Mouse (Mus musculus) hindbrain, embryonic 14.5 days (tissue): ENCODE data around the gene Frs3. TPM values are rescaled to one million over a fixed set of nuclear protein-coding genes. Genes with fewer than 3 reads are reported as not detected.

Experiments
- ATAC-seq: fragments of 200-750 bp; cut with Nextera tagmentation; 2 replicates; pipeline ENCODE4 v1.8.0; 2017; ENCODE audit warnings: moderate number of reproducible peaks, mild to moderate bottlenecking, moderate TSS enrichment, moderate library complexity; ENCODE audit not compliant: low FRiP score
- DNase-seq: peaks from one replicate; pipeline ENCODE4 v3.0.0-alpha.2; 2015; ENCODE audit warnings: low spot score
- H3K27ac ChIP-seq: fragments of 300-500 bp; sonication (generic); 2 replicates; pipeline ENCODE4 v1.5.1; 2014; ENCODE audit warnings: mild to moderate bottlenecking, moderate library complexity
- H3K27me3 ChIP-seq: fragments of 300-500 bp; sonication (generic); 2 replicates; pipeline ENCODE4 v1.6.1; 2014; ENCODE audit warnings: mild to moderate bottlenecking, low read length, mixed read lengths; ENCODE audit not compliant: control insufficient read depth, insufficient read depth
- H3K36me3 ChIP-seq: fragments of 300-500 bp; sonication (generic); replicated peaks from 2 replicates; pipeline ENCODE4 v1.6.1; 2014; ENCODE audit not compliant: control insufficient read depth, insufficient read depth
- H3K4me1 ChIP-seq: fragments of 300-500 bp; sonication (generic); replicated peaks from 2 replicates; pipeline ENCODE4 v1.6.1; 2014; ENCODE audit warnings: antibody characterized with exemption, low read length, mixed read lengths; ENCODE audit not compliant: control insufficient read depth, insufficient read depth
- H3K4me2 ChIP-seq: fragments of 300-500 bp; sonication (generic); replicated peaks from 2 replicates; pipeline ENCODE4 v1.6.1; 2014; ENCODE audit warnings: mild to moderate bottlenecking, moderate library complexity
- H3K4me3 ChIP-seq: fragments of 300-500 bp; sonication (generic); replicated peaks from 2 replicates; pipeline ENCODE4 v1.5.1; 2014; ENCODE audit warnings: mild to moderate bottlenecking, low read length
- H3K9ac ChIP-seq: fragments of 300-500 bp; sonication (generic); 2 replicates; pipeline ENCODE4 v1.6.1; 2014
- H3K9me3 ChIP-seq: fragments of 300-500 bp; sonication (generic); 2 replicates; pipeline ENCODE4 v1.6.1; 2016; ENCODE audit warnings: low read length; ENCODE audit not compliant: control insufficient read depth
- WGBS: fragments of 180-500 bp; shearing (Covaris S2); extraction: QIAGEN DNeasy Blood & Tissue Kit; methylation state at CpG from one replicate; pipeline ENCODE4 v1.1.7; 2014; 5-methylcytosine and 5-hydroxymethylcytosine counted together
- polyA plus RNA-seq: library from polyadenylated mRNA; unstranded; fragments of >200 nt; fragmentation: Nextera tagmentation; extraction: Ambion mirVana; gene quantifications from 2 replicates; pipeline ENCODE4 v1.2.1, GENCODE M21; 2014

Frs3 gene
- polyA plus RNA-seq, 1 experiment from 2014 or later, result 44.4 TPM

DNA sequence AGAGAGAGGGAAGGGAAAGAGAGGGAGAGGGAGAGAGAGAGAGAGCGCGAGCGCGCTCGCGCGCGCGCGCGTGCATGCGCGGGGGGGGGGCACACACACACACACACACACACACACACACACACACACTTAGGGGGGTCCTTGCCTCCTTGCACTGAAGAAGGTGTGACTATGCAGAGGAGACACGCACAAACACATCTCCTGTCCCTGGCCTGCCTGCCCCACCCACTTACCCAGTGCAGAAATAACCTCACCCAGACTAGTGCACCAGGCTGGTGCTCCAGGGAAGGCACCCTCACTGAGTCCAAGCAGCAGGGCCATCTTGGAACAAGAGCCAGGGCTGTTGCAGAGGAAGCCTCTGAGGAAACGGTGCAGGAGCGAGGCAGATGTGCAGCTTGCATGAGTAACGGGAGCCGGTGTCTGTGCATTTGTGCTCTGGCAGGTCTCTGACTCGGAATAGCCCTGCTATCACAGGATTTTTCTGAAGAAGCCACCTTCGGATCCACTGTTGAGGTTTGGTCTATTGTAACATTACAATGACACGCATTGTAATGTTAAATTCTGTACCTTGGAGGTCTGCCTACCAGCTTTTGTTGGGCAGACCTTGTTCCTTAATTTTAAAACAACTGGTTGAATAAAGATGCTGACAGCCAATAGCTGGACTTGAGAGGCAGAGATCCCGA lies 24.2 kb downstream of the Frs3 start:
- Histone ChIP-seq H3K9ac (0 out of 2 replicates have a peak overlapping the region, but pooled peaks have one; percentile 36), H3K27ac (no peak overlapping the region), H3K27me3 (no peaks in the 10 kb centered on the region), H3K4me2 (no peak overlapping the region; the same call in 1 of the 2 replicates), H3K9me3 (no peaks in the 10 kb centered on the region), H3K4me1 (no peaks in the 10 kb centered on the region), H3K4me3 (peak overlapping the region; percentile 8; the same call in 1 of the 2 replicates), H3K36me3 (no peaks in the 10 kb centered on the region)
- DNase-seq, result no peak
- WGBS, result 47% methylated on average over 20 of the region's 22 CpGs
- no peak for ATAC-seq

DNA sequence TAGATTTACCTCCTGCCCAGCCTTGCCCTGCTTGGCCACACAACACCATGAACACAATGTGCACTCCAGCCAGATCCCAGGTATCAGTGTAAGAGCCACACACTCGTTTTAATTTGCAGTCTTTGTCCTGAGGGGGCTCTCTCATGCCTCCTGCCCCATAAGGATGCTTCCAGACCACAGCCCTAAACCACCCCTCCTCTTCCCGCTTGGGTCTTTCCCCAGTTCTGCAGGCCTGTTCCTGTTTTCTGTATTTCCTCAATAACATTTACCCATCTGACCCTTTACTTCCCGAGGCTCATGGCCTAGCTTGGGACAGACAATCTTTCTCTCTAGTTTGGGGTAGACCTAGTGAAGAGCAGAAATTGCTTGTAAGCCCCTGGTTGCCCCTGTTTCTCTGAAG lies 26.2 kb downstream of the Frs3 start:
- H3K9ac ChIP-seq, result no peak overlapping the region
- H3K4me3 ChIP-seq, result no peak overlapping the region
- H3K4me2 ChIP-seq, result no peak overlapping the region
- no peaks in the 10 kb centered on the region for H3K27me3 ChIP-seq
- DNase-seq (no peak), ATAC-seq (no peak)
- 67% methylated on average over 3 of the region's 3 CpGs for WGBS
- no peak overlapping the region for H3K27ac ChIP-seq
- H3K9me3 ChIP-seq, result no peaks in the 10 kb centered on the region
- H3K36me3 ChIP-seq, result no peaks in the 10 kb centered on the region
- no peaks in the 10 kb centered on the region for H3K4me1 ChIP-seq

GRCm38 (mm10) chr17:47721183-47721582 lies 32.4 kb downstream of the Frs3 start:
- no peak for ATAC-seq
- Histone ChIP-seq H3K4me2 (no peak overlapping the region), H3K9me3 (no peaks in the 10 kb centered on the region), H3K4me1 (no peaks in the 10 kb centered on the region), H3K27ac (no peak overlapping the region), H3K36me3 (no peaks in the 10 kb centered on the region), H3K4me3 (no peak overlapping the region), H3K9ac (no peak overlapping the region), H3K27me3 (no peaks in the 10 kb centered on the region)
- WGBS, result 85% methylated on average over 4 of the region's 4 CpGs
- DNase-seq, result no peak

DNA sequence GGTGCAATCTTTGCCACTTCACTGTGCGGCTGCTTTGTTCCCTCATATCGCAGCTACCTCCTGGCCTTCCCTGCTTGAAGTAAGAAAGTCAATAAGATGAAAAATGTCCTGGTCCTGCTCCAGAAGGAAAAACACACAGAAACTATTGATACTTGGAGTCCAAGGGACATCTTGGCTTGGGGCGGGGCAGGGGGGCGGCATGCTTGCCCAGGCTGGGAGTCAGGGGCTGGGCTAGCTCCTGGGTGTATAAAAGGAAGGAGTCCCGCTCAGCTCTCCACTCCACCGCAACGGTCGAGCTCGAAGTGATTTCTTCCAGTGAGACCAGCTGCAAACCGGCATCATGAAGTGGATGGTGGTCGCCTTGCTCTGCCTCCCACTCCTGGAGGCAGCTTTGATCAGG lies 37.7 kb downstream of the Frs3 start, which contains the start of gene Pgc:
Gene Pgc, plus strand, starts transcription at position 277 of the 400 bp plus-strand sequence.
- ATAC-seq (no peak), DNase-seq (no peak)
- WGBS, result 80% methylated on average over 11 of the region's 11 CpGs
- Histone ChIP-seq H3K4me2 (no peak within 1 kb of the TSS), H3K9ac (no peak within 1 kb of the TSS), H3K4me1 (no peaks in the 10 kb centered on the region), H3K27ac (no peak within 1 kb of the TSS), H3K9me3 (no peaks in the 10 kb centered on the region), H3K27me3 (no peaks in the 10 kb centered on the region), H3K4me3 (no peak within 1 kb of the TSS), H3K36me3 (no peaks in the 10 kb centered on the region)

DNA sequence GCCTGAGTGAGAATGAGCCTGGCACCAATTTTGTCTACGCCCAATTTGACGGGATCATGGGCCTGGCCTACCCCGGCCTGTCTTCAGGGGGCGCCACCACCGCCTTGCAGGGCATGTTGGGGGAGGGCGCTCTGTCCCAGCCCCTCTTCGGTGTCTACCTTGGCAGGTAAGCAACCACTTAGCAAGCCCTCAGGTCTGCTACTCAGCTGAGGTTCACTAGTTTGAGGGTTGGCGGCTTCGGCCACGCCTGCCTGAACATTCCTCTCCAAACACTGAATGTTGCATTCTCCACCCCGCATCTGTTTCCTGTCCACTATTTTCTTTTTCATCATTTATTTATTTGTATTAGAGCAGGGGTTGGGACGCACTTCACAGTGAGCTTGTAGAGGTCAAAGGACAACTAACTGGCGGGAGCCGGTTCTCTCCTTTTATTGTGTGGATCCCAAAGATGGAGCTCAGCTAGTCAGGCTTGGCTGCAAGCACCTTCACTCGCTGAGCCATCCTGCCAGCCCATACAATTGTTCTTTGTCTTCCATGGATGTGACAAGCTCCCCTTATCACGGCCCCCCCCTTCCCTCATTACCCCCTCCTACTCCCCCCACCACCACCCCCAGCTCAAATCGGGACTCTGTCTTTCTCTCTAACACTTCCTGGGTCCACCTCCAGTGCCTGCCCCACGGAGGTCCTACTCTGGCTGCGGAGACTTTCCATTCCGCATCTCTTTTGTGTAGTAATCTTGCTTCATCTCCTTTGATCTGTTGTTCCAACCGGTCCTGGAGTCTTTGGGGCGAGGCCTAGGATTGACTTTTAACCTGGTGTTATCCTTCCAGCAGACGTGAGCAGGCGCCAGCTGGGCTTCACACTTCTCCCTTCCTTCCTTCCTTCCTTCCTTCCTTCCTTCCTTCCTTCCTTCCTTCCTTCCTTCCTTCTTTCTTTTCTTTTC lies 42.1 kb downstream of the Frs3 start:
- H3K4me3 ChIP-seq, result no peak overlapping the region
- ATAC-seq, result no peak
- WGBS, result 51% methylated on average over 24 of the region's 24 CpGs

GRCm38 (mm10) chr17:47735553-47736100 lies 46.8 kb downstream of the Frs3 start:
- ATAC-seq, result no peak
- Histone ChIP-seq H3K4me1 (peaks cover 21% of the 10 kb centered on the region; the same call in 1 of the 2 replicates), H3K4me2 (no peak overlapping the region), H3K9me3 (no peaks in the 10 kb centered on the region), H3K27me3 (peaks cover 21% of the 10 kb centered on the region), H3K9ac (no peak overlapping the region), H3K4me3 (no peak overlapping the region), H3K27ac (no peak overlapping the region), H3K36me3 (no peaks in the 10 kb centered on the region)
- DNase-seq, result no peak
- WGBS, result 73% methylated on average over 14 of the region's 14 CpGs

More for the DNA sequence above, 42.1 kb downstream of the Frs3 start:
- no peak for DNase-seq
- H3K27me3 ChIP-seq, result no peaks in the 10 kb centered on the region
- H3K27ac ChIP-seq, result no peak overlapping the region
- no peak overlapping the region for H3K9ac ChIP-seq
- no peaks in the 10 kb centered on the region for H3K36me3 ChIP-seq
- H3K9me3 ChIP-seq, result no peaks in the 10 kb centered on the region
- H3K4me2 ChIP-seq, result no peak overlapping the region
- H3K4me1 ChIP-seq, result no peaks in the 10 kb centered on the region

- peak; percentile 77 for ATAC-seq
- H3K9me3 ChIP-seq, result no peaks in the 10 kb centered on the region
- no peak within 1 kb of the TSS for H3K27ac ChIP-seq
- DNase-seq, result peak; percentile 98
- H3K9ac ChIP-seq, result peak within 1 kb of the TSS; percentile 51
- WGBS, result under 1% methylated on average over 43 of the region's 47 CpGs
- peaks cover 21% of the 10 kb centered on the region; the same call in 1 of the 2 replicates for H3K4me1 ChIP-seq
- H3K4me2 ChIP-seq, result peak within 1 kb of the TSS; percentile 90
- H3K4me3 ChIP-seq, result peak within 1 kb of the TSS; percentile 51
- H3K36me3 ChIP-seq, result no peaks in the 10 kb centered on the region
- peaks cover 21% of the 10 kb centered on the region for H3K27me3 ChIP-seq
Measured at GRCm38 (mm10) chr17:47736856-47737255, 48.0 kb downstream of the Frs3 start, which contains the start of gene Tfeb. Tfeb (plus strand) TSS chr17:47737030.

GRCm38 (mm10) chr17:47737271-47738065 lies 48.6 kb downstream of the Frs3 start:
- DNase-seq (peak; percentile 36), ATAC-seq (peak; percentile 63)
- WGBS, result 3% methylated on average over 40 of the region's 60 CpGs
- H3K4me3 ChIP-seq, result peak overlapping the region; percentile 51
- H3K27me3 ChIP-seq, result peaks cover 21% of the 10 kb centered on the region
- peak overlapping the region; percentile 51 for H3K9ac ChIP-seq
- H3K4me1 ChIP-seq, result peaks cover 21% of the 10 kb centered on the region; the same call in 1 of the 2 replicates
- H3K4me2 ChIP-seq, result peak overlapping the region; percentile 90
- no peaks in the 10 kb centered on the region for H3K9me3 ChIP-seq
- no peak overlapping the region for H3K27ac ChIP-seq
- no peaks in the 10 kb centered on the region for H3K36me3 ChIP-seq
